Mouse (Mus musculus) midbrain, embryonic 15.5 days (tissue): ENCODE data around the gene Tecpr1. TPM values are rescaled to one million over a fixed set of nuclear protein-coding genes. Genes with fewer than 3 reads are reported as not detected.

Experiments used
- ATAC-seq: fragments of 200-750 bp; cut with Nextera tagmentation; replicated peaks from 2 replicates; pipeline ENCODE4 v1.8.0; 2017; ENCODE audit warnings: moderate TSS enrichment
- H3K27ac ChIP-seq: fragments of 300-500 bp; sonication (generic); 2 replicates; pipeline ENCODE4 v1.5.1; 2015; ENCODE audit warnings: mild to moderate bottlenecking, inconsistent platforms
- H3K27me3 ChIP-seq: fragments of 300-500 bp; sonication (generic); replicated peaks from 2 replicates; pipeline ENCODE4 v1.6.1; 2015; ENCODE audit warnings: inconsistent platforms
- H3K36me3 ChIP-seq: fragments of 300-500 bp; sonication (generic); replicated peaks from 2 replicates; pipeline ENCODE4 v1.6.1; 2015; ENCODE audit warnings: inconsistent platforms
- H3K4me1 ChIP-seq: fragments of 300-500 bp; sonication (generic); 2 replicates; pipeline ENCODE4 v1.6.1; 2015; ENCODE audit warnings: inconsistent platforms
- H3K4me2 ChIP-seq: fragments of 300-500 bp; sonication (generic); 2 replicates; pipeline ENCODE4 v1.6.1; 2015; ENCODE audit warnings: inconsistent platforms, mild to moderate bottlenecking, moderate library complexity
- H3K4me3 ChIP-seq: fragments of 300-500 bp; sonication (generic); 2 replicates; pipeline ENCODE4 v1.5.1; 2015; ENCODE audit warnings: mild to moderate bottlenecking, inconsistent platforms
- H3K9ac ChIP-seq: fragments of 300-500 bp; sonication (generic); 2 replicates; pipeline ENCODE4 v1.6.1; 2015; ENCODE audit warnings: mild to moderate bottlenecking, inconsistent platforms
- H3K9me3 ChIP-seq: fragments of 300-500 bp; sonication (generic); 2 replicates; pipeline ENCODE4 v1.6.1; 2016; ENCODE audit warnings: inconsistent platforms
- WGBS: fragments of 180-500 bp; shearing (Covaris S2); methylation state at CpG from one replicate; pipeline ENCODE4 v1.1.7; 2015; ENCODE audit warnings: mixed read lengths; 5-methylcytosine and 5-hydroxymethylcytosine counted together
- polyA plus RNA-seq: library from polyadenylated mRNA; unstranded; fragments of >200 nt; fragmentation: Nextera tagmentation; extraction: Ambion mirVana; gene quantifications from 2 replicates; pipeline ENCODE4 v1.2.1, GENCODE M21; 2015

Tecpr1 gene
- 53.6 and 56.0 TPM in 2 replicates for polyA plus RNA-seq

DNA sequence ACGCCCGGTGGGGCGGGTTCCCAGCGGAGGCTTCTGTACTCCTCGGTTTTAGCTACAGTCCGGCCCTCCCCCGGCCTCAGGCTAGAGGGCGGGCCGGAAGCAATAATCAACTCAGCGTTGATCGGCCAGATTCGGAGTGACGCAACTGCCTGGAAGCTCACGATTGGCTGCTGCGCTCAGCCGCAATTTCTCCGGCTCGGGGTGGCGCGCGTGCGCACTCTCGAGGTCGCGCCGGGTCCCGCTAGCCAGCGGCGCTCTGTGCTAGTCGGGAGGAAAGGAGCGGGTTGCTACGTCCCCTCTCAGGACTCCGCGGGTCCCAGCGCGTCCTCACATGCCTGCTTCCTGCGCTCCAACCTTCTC lies at the start of gene Tecpr1:
TSS of gene Tecpr1 (minus strand) at position 113 of the 360 bp plus-strand sequence.
- no peaks in the 10 kb centered on the region for H3K27me3 ChIP-seq
- peak; percentile 97 for ATAC-seq
- H3K9ac ChIP-seq: peak within 1 kb of the TSS; percentile 74
- H3K4me2 ChIP-seq: peak within 1 kb of the TSS; percentile 89
- no peaks in the 10 kb centered on the region for H3K9me3 ChIP-seq
- H3K4me1 ChIP-seq: peaks cover 26% of the 10 kb centered on the region
- H3K27ac ChIP-seq: peak within 1 kb of the TSS; percentile 86
- H3K4me3 ChIP-seq: peak within 1 kb of the TSS; percentile 71
- H3K36me3 ChIP-seq: no peaks in the 10 kb centered on the region
- 0% methylated on average over 35 of the region's 37 CpGs for WGBS

DNA sequence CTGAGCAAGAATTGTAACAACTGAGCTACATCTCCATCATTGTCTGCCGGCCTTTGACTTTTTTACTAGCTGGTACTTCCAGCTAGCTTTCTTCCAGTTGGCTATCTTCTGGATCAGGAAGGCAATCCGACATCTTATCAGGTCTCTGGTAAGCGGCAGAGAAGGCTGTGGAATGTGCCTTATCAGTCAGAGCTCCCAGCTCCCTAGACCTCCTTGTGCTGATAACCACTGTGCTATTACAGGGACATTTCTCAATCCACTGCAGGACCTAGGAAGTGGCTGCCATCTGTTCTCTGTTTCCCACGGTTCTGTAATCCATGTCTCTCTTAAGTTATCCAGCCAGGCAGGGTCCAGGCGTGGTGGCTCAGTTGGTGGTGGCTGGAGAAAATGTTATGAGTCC lies 48.4 kb upstream of the Tecpr1 start:
- no peaks in the 10 kb centered on the region for H3K9me3 ChIP-seq
- no peaks in the 10 kb centered on the region for H3K36me3 ChIP-seq
- H3K4me2 ChIP-seq: no peak overlapping the region
- no peaks in the 10 kb centered on the region for H3K27me3 ChIP-seq
- H3K4me3 ChIP-seq: no peak overlapping the region
- H3K9ac ChIP-seq: no peak overlapping the region
- H3K4me1 ChIP-seq: no peaks in the 10 kb centered on the region
- no peak overlapping the region for H3K27ac ChIP-seq
- ATAC-seq: no peak
- 81% methylated on average over 5 of the region's 5 CpGs for WGBS

DNA sequence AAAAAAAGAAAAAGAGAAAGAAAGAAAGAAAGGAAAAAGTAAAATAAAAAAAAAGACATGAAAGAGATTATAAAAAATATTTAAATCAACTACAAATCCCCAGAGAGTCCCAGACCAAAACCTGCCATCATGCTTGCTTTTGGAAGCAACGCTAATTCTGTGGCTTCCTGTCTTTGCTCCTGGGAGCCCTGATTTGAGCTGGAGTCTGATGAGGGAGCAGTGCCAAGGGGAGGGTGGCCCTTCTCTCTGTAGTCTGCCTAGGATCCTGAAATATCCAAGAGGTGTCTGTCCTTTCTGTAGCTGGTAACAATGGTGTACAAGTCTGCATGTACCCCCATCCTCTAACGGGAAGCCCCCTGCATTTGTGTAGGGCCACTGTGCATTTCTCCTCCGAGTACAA lies 47.7 kb upstream of the Tecpr1 start:
- H3K4me2 ChIP-seq: no peak overlapping the region
- no peaks in the 10 kb centered on the region for H3K9me3 ChIP-seq
- H3K4me3 ChIP-seq: no peak overlapping the region
- no peaks in the 10 kb centered on the region for H3K27me3 ChIP-seq
- 76% methylated on average over 3 of the region's 3 CpGs for WGBS
- no peaks in the 10 kb centered on the region for H3K4me1 ChIP-seq
- H3K36me3 ChIP-seq: no peaks in the 10 kb centered on the region
- no peak for ATAC-seq
- no peak overlapping the region for H3K27ac ChIP-seq
- no peak overlapping the region for H3K9ac ChIP-seq

DNA sequence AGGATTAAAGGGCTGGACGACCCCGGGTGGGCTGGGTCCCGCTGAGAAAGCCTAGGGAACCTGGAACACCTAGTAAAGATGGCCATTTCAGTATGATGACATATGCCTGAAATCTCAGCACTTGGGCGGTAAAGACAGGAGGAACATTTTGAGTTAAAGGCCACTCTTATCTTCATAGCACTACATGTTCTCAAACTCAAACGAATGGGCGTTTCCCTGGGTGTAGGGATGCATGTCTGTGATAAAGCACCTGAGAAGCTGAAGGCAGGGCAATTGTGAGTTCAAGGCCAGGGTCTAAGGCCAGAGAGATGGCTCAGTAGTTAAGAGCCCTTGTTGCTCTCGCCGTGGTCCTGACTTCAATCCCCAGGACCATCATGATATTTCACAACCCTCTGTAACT lies 47.0 kb upstream of the Tecpr1 start:
- Histone ChIP-seq H3K27ac (no peak overlapping the region), H3K4me1 (no peaks in the 10 kb centered on the region), H3K4me2 (no peak overlapping the region), H3K9ac (no peak overlapping the region), H3K9me3 (no peaks in the 10 kb centered on the region), H3K27me3 (no peaks in the 10 kb centered on the region), H3K36me3 (no peaks in the 10 kb centered on the region), H3K4me3 (no peak overlapping the region)
- no peak for ATAC-seq
- WGBS: 90% methylated on average over 8 of the region's 8 CpGs

DNA sequence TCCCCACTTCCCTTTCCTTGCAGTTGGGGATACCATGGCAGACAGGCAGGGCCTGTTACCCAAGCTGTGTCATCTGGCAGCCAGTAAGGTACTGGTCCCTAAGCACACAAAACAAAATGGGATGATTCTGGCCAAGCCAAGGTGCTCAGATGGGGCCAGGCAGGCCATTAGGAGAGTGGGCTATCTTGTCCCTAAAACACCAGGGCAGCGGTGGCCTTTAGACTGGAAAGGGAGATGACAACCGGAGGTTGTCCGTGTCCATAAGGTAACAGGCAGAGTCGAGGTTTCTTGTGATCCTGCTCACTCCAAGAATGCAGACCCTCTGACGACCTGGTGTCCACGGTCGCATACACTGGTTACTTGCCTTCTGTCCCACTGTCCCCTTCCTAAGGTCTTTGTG lies 46.5 kb upstream of the Tecpr1 start:
- ATAC-seq: no peak
- H3K9me3 ChIP-seq: no peaks in the 10 kb centered on the region
- no peaks in the 10 kb centered on the region for H3K27me3 ChIP-seq
- H3K27ac ChIP-seq: no peak overlapping the region
- 92% methylated on average over 7 of the region's 7 CpGs for WGBS
- no peaks in the 10 kb centered on the region for H3K4me1 ChIP-seq
- no peak overlapping the region for H3K4me3 ChIP-seq
- H3K4me2 ChIP-seq: no peak overlapping the region
- no peak overlapping the region for H3K9ac ChIP-seq
- peaks cover 3% of the 10 kb centered on the region; the same call in 1 of the 2 replicates for H3K36me3 ChIP-seq

DNA sequence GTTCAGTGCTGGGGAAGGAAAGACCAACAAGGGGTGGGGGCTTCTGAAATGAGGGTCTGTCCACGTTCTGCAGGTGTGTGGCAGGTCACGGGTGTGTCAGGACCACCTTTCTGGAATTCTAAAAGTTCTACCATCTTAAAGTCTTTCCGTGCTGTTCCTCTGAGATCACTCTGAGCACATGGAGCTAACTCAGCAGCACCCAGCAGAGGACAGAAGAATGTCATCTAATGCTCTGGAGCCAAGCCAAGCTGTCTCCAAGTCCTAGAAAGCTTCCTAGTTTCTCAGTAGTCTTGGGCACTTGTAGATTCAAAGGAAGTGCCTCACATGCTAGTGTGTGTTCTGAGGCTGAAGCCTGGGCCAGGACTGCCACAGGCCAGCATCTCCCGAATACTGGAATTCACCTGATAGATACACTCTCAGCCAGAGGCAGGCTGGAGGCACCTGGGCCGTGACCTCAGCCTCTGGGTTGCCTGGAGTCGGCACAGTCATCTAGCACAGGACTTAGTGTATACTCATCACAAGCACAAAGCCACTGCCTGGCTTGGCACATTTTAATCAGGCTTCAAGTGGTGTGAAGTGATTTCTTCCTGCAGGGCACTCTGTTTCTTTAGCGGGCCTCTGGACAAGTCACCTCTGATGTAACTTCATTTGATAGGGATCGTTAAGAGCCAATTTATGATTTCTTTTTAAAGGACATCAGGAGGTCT lies 44.3 kb upstream of the Tecpr1 start:
- Histone ChIP-seq H3K4me1 (no peaks in the 10 kb centered on the region), H3K4me2 (no peak overlapping the region), H3K36me3 (peaks cover 9% of the 10 kb centered on the region; the same call in 1 of the 2 replicates), H3K27ac (no peak overlapping the region), H3K27me3 (no peaks in the 10 kb centered on the region), H3K4me3 (no peak overlapping the region), H3K9me3 (no peaks in the 10 kb centered on the region), H3K9ac (no peak overlapping the region)
- 78% methylated on average over 8 of the region's 8 CpGs for WGBS
- ATAC-seq: no peak

DNA sequence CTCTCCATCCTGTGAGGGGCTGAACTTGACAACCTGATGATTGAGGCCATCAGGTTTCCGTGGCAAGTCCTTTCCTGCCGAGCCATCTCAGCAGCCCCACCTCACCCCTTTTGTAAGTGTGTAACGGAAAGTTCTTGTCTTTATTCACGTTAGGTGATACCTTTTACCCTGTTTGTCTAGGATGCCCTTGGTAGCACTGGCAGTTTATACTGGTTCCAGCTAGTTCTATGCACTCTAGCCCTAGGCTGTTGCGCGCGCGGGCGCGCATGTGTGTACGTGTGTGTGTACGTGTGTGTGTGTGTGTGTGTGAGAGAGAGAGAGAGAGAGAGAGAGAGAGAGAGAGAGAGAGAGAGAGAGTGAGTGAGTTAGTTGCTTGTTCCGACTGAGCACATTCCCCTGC lies 40.1 kb upstream of the Tecpr1 start:
- H3K4me3 ChIP-seq: no peak overlapping the region
- H3K4me1 ChIP-seq: peaks cover 14% of the 10 kb centered on the region
- ATAC-seq: no peak
- H3K36me3 ChIP-seq: peaks cover 9% of the 10 kb centered on the region; the same call in 1 of the 2 replicates
- H3K27ac ChIP-seq: no peak overlapping the region
- no peaks in the 10 kb centered on the region for H3K27me3 ChIP-seq
- no peak overlapping the region for H3K4me2 ChIP-seq
- WGBS: 86% methylated on average over 13 of the region's 13 CpGs
- H3K9ac ChIP-seq: no peak overlapping the region
- H3K9me3 ChIP-seq: no peaks in the 10 kb centered on the region

DNA sequence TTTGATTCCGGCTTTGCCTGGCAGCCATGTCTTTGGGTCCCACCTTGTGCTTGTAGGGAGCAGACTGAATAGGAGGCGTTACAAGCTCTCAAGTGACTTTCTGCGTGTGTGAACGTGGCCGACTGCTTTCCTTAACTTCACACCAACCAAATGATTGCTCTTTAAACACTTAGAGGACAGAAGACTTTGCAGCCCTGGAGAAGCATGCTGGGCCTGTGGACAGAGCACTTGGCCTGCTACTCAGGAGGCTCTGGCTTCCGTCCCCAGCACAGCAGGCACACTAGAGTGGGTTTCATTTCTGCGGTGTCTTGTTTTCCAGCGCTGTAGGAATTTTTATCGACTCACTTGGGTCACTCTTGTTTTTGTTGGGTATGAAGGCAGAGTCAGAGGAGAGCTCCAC lies 39.7 kb upstream of the Tecpr1 start:
- H3K4me1 ChIP-seq: peaks cover 18% of the 10 kb centered on the region
- no peak overlapping the region for H3K4me3 ChIP-seq
- H3K36me3 ChIP-seq: peaks cover 9% of the 10 kb centered on the region; the same call in 1 of the 2 replicates
- ATAC-seq: no peak
- H3K4me2 ChIP-seq: no peak overlapping the region
- no peak overlapping the region for H3K27ac ChIP-seq
- no peaks in the 10 kb centered on the region for H3K9me3 ChIP-seq
- no peak overlapping the region for H3K9ac ChIP-seq
- 78% methylated on average over 9 of the region's 9 CpGs for WGBS
- H3K27me3 ChIP-seq: no peaks in the 10 kb centered on the region

DNA sequence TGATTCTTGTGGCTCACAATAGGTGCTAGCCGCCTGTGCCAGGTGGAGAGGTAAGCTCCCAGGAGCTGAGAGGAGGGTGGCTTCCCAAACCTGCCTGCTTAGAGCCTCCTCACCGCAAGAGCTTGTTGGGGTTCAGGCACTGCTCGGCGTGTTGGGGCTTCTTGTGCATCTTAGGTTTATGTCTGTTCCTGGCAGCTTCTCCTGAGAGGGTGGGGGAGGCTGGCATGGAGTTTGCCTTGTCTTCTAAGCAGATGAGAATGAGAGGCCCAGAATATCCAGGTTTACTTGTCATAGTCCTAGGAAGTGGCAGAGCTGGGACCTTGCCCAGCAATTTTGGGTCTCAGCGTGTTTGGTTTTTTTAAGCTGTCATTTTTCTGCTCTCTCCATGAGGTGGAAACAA lies 38.4 kb upstream of the Tecpr1 start:
- 91% methylated on average over 5 of the region's 5 CpGs for WGBS
- Histone ChIP-seq H3K4me2 (no peak overlapping the region), H3K36me3 (peaks cover 9% of the 10 kb centered on the region; the same call in 1 of the 2 replicates), H3K27me3 (no peaks in the 10 kb centered on the region), H3K9ac (no peak overlapping the region), H3K9me3 (no peaks in the 10 kb centered on the region), H3K4me1 (peaks cover 31% of the 10 kb centered on the region), H3K4me3 (no peak overlapping the region), H3K27ac (no peak overlapping the region)
- no peak for ATAC-seq

DNA sequence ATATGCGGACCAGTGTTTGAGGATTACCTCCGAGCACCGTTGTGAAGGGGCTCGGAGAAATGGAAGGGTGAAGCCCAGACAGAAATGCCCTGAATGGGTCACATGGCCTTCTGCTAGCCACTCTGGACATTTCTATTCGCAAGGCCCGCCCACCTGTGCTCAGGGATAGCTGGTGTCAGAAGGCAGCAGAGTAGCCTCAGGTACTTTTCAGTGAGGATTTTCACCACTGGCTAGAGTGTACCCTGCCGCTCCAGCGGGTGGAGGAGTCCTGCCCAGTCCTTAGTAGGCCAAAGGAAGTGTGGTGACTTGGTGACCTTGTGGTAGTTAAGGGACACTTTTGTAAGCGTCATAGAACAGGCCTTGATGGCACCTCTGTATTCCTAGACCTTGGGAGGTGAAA lies 37.9 kb upstream of the Tecpr1 start:
- no peak overlapping the region for H3K9ac ChIP-seq
- no peak overlapping the region for H3K27ac ChIP-seq
- no peak overlapping the region for H3K4me3 ChIP-seq
- H3K4me2 ChIP-seq: no peak overlapping the region
- H3K9me3 ChIP-seq: no peaks in the 10 kb centered on the region
- ATAC-seq: no peak
- H3K27me3 ChIP-seq: no peaks in the 10 kb centered on the region
- WGBS: 78% methylated on average over 9 of the region's 9 CpGs
- H3K4me1 ChIP-seq: peaks cover 36% of the 10 kb centered on the region
- peaks cover 9% of the 10 kb centered on the region; the same call in 1 of the 2 replicates for H3K36me3 ChIP-seq

DNA sequence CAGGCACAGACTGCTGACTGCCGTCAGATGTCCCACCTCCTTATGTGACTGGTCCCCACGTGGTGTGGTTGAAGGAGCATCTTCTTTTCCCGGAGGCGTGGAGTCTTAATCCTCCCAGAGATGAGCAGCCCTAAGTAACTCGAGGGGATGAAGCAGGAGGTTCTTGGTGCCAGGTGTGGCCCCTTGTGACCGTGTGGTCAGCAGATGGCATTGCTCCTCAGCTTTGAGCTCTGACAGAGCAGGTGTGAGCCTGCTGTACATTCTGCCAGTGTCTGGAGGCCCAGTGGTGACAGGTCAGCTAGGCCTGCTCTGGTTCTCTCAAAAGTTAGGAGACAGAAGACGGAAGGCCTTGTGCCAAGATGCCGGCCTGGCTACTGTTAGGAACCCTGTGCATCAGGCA lies 37.0 kb upstream of the Tecpr1 start:
- Histone ChIP-seq H3K27ac (no peak overlapping the region), H3K9me3 (no peaks in the 10 kb centered on the region), H3K4me2 (no peak overlapping the region), H3K4me1 (peaks cover 37% of the 10 kb centered on the region), H3K36me3 (peaks cover 9% of the 10 kb centered on the region; the same call in 1 of the 2 replicates), H3K27me3 (no peaks in the 10 kb centered on the region), H3K4me3 (no peak overlapping the region), H3K9ac (no peak overlapping the region)
- whole genome bisulfite sequencing: 79% methylated on average over 8 of the region's 8 CpGs
- no peak for ATAC-seq

DNA sequence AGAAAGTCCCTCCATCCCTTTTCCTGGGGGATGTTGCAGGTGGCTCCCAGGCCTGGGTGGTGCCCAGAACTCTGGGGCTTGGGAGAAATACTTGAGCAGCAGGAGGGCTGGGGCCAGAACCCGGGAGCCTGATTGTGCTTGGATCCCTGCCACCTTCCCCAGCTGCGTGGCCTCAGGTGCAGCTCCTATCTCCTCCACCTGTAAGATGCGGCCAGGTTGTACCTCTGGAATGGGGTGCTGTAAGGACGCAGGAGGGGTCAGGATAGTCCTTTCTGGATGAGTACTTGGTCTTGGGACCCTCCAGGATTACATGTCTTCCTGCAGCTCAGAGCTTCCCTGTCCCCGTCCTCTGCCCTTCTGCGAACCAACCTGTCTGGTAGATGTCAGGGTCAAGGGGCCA lies 35.8 kb upstream of the Tecpr1 start:
- no peaks in the 10 kb centered on the region for H3K27me3 ChIP-seq
- no peaks in the 10 kb centered on the region for H3K9me3 ChIP-seq
- WGBS: 71% methylated on average over 6 of the region's 6 CpGs
- ATAC-seq: no peak
- no peak overlapping the region for H3K27ac ChIP-seq
- peak overlapping the region; percentile 80; the same call in 1 of the 2 replicates for H3K4me2 ChIP-seq
- H3K9ac ChIP-seq: no peak overlapping the region
- peaks cover 44% of the 10 kb centered on the region for H3K4me1 ChIP-seq
- no peaks in the 10 kb centered on the region for H3K36me3 ChIP-seq
- H3K4me3 ChIP-seq: no peak overlapping the region

DNA sequence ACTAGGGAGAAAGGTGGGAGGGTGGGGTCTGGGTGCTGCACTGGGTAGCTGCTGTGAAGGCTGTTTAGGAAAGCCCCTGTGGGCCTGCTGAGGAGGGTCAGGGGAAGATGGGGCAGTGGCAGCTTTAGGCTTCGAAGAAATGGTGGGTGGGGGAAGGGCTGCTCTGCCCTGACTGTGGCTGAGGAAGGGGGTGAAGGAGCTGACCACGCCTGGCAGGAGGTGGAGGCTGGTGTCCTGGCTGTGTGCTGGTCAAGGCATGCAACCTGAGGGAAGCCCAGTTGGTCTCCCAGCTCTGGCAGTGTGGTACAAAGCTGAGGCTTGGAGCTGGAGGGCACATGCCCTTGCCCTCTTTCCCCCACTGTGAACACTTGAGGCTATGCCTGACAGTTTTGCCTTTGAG lies 35.3 kb upstream of the Tecpr1 start:
- H3K9ac ChIP-seq: peak overlapping the region; percentile 91; the same call in 1 of the 2 replicates
- no peak overlapping the region for H3K27ac ChIP-seq
- H3K4me2 ChIP-seq: peak overlapping the region; percentile 80
- no peaks in the 10 kb centered on the region for H3K36me3 ChIP-seq
- no peak for ATAC-seq
- H3K27me3 ChIP-seq: no peaks in the 10 kb centered on the region
- peak overlapping the region; percentile 89; the same call in 1 of the 2 replicates for H3K4me3 ChIP-seq
- WGBS: 12% methylated on average over 2 of the region's 2 CpGs
- peaks cover 44% of the 10 kb centered on the region for H3K4me1 ChIP-seq
- H3K9me3 ChIP-seq: no peaks in the 10 kb centered on the region
